Mouse (Mus musculus): ENCODE results near the gene Gcnt1. TPM values are rescaled to one million over a fixed set of nuclear protein-coding genes. Genes with fewer than 3 reads are reported as not detected.

Gcnt1 gene
- polyA plus RNA-seq, 1 experiment: 4.6 TPM

DNA sequence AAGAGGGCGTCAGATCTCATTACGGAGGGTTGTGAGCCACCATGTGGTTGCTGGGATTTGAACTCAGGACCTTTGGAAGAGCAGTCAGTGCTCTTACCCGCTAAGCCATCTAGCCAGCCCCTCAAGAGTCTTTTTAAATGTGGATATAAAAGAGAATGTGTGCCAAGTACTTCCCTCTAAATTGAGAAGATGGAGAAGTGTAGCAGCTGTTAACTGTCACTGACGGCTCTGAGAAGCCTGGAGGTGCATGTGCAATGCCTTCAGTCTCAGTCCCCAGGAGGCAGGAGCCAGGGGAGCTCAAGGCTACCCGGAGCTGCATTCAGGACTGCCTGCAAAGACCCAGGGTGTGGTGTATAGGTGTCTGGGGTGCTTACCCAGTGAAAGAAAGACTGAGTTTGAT is 25.3 kb upstream of the Gcnt1 start:
- H3K4me1 ChIP-seq (ENCODE audit: control insufficient read depth, insufficient read depth, low read length): no peaks in the 10 kb centered on the region; the same call in 1 of the 2 replicates
- TF ChIP-seq POLR2A (IDR thresholded peaks at IDR 0.05; ENCODE audit: low read depth, low read length): no peak
- no peak for TF ChIP-seq CTCF (IDR thresholded peaks at IDR 0.05; ENCODE audit: borderline replicate concordance, insufficient read depth, low read length)
- H3K4me3 ChIP-seq (ENCODE audit: insufficient read depth, low read length): no peak overlapping the region
- no peak overlapping the region for H3K27ac ChIP-seq (ENCODE audit: insufficient read depth, low read length)

DNA sequence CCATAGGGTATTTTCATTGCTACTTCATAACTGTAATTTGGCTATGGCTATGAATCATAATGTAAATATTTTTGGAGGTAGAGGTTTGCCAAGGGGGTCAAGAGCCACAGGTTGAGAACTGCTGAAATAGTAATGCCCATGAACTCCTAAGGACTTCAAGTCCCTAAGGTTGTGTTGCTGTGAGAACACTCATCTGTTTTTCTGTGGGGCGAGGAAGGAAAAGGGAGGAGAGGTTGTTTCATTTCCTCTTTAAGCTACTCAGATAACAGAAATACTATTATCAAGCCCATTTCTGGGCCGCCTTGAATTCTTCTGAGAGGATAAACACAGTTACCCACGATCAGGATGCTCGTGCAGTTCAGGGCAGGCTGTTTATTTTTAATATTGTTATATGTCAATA is 24.2 kb upstream of the Gcnt1 start:
- Histone ChIP-seq H3K4me1 (ENCODE audit: control insufficient read depth, insufficient read depth, low read length) (no peaks in the 10 kb centered on the region; the same call in 1 of the 2 replicates), H3K4me3 (ENCODE audit: insufficient read depth, low read length) (no peak overlapping the region), H3K27ac (ENCODE audit: insufficient read depth, low read length) (no peak overlapping the region)
- TF ChIP-seq POLR2A (IDR thresholded peaks at IDR 0.05; ENCODE audit: low read depth, low read length): no peak
- no peak for TF ChIP-seq CTCF (IDR thresholded peaks at IDR 0.05; ENCODE audit: borderline replicate concordance, insufficient read depth, low read length)

DNA sequence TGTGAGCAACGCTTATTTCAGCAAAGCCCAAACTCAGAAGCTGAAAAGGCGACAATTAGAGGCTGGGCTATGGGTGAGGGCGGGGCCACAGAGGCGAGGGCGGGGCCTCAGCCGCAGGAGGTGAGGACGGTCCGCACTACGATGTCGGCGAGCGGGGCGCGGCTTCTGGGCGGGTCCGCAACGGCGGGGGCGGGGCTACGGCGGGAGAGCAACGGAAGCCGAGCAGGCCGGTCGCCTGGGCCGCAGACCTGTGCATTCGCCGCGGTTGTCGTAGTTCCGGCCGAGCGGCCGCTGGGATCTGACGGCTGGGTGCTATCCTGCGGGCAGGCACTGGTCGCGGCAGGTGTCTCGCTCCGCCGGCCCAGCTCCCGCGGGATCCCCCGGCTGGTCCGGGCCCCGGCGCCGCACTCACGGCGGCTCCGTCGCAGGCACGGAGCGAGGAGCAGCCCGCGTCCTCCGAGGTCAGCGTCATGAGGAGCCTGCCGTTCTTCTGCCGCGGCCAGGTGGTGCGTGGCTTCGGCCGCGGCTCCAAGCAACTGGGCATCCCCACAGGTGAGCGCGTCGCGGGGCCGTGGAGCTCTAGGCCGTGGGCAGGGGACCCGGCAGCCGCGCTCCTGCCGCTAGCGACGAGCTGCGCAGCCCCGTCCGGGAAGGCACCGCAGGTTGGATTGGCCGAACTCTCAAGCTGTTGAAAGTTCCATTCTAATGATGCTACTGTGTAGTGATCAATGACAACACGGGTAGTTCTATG is 21.4 kb upstream of the Gcnt1 start, which contains the start of gene Rfk:
Rfk (plus strand) TSS at position 203 of the 751 bp plus-strand sequence.
- Histone ChIP-seq H3K27ac (ENCODE audit: insufficient read depth, low read length) (0 out of 2 replicates have a peak within 1 kb of the TSS, but pooled peaks have one; percentile 7), H3K4me3 (ENCODE audit: insufficient read depth, low read length) (peak within 1 kb of the TSS; percentile 96), H3K4me1 (ENCODE audit: control insufficient read depth, insufficient read depth, low read length) (no peaks in the 10 kb centered on the region; the same call in 1 of the 2 replicates)
- TF ChIP-seq CTCF (IDR thresholded peaks at IDR 0.05; ENCODE audit: borderline replicate concordance, insufficient read depth, low read length) (no peak), POLR2A (IDR thresholded peaks at IDR 0.05; ENCODE audit: low read depth, low read length) (peak; percentile 89)

DNA sequence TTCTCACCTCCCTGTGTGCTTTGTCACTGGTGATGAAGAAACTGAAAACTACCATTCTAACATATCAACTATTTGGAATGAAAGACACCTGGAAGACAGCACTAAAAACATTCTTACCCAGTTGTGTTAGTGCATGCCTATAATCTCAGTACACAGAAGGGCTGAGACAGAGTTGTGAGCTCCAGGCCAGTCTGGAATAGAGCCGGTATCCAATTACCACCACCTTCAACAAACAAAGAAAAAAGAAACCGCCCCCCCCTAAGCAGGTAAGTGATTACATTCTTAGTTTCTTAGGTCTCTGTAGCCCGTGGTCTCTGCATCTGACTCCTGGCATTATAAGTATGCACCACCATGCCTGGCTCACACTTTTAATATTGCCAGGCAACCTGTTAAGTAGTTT is 20.2 kb upstream of the Gcnt1 start:
- no peak overlapping the region for H3K4me3 ChIP-seq (ENCODE audit: insufficient read depth, low read length)
- TF ChIP-seq CTCF (IDR thresholded peaks at IDR 0.05; ENCODE audit: borderline replicate concordance, insufficient read depth, low read length) (no peak), POLR2A (IDR thresholded peaks at IDR 0.05; ENCODE audit: low read depth, low read length) (no peak)

DNA sequence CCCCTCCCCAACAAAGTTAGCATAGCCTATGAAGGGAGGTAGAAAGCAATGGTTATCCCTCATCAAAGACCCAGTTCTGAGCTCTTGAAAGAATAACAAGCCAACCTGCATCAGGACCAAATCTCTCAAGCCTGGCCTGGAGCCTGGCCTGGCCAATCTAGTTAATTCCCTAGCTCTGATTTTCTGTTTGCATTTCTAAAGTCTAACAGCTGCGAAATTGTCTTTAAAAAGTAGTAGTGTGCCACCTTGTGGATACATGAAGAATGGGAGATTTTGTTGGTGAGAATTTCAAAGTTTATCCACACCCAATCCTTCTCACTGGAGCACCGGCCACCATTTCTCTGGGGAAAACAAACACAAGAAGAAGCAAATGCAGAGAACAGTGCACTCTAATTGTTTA is 15.8 kb upstream of the Gcnt1 start:
- H3K27ac ChIP-seq (ENCODE audit: insufficient read depth, low read length): no peak overlapping the region
- no peak overlapping the region for H3K4me3 ChIP-seq (ENCODE audit: insufficient read depth, low read length)
- TF ChIP-seq CTCF (IDR thresholded peaks at IDR 0.05; ENCODE audit: borderline replicate concordance, insufficient read depth, low read length): no peak
- no peak for TF ChIP-seq POLR2A (IDR thresholded peaks at IDR 0.05; ENCODE audit: low read depth, low read length)
- H3K4me1 ChIP-seq (ENCODE audit: control insufficient read depth, insufficient read depth, low read length): no peaks in the 10 kb centered on the region

More for the DNA sequence above, 20.2 kb upstream of the Gcnt1 start:
- no peaks in the 10 kb centered on the region; the same call in 1 of the 2 replicates for H3K4me1 ChIP-seq (ENCODE audit: control insufficient read depth, insufficient read depth, low read length)
- H3K27ac ChIP-seq (ENCODE audit: insufficient read depth, low read length): no peak overlapping the region

DNA sequence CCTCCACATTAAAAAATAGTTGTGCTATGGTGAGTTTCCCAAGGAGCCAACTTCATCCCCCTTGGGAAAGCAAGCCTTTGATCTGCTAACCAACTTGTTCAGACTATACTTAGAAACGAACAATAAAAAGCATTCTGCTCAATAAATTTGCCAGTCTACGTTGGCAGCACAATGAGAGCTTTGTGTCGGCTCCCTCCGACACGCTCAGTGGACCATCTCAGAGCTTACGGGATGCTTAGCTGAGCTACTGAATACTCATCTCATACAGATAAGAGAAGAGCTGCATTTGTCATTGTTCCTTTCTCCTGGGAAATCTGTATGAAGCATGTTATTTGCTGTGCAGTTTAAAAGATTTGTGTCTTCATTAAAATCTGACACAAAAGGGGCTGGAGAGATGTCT is 13.8 kb upstream of the Gcnt1 start:
- Histone ChIP-seq H3K27ac (ENCODE audit: insufficient read depth, low read length) (no peak overlapping the region), H3K4me1 (ENCODE audit: control insufficient read depth, insufficient read depth, low read length) (no peaks in the 10 kb centered on the region), H3K4me3 (ENCODE audit: insufficient read depth, low read length) (no peak overlapping the region)
- TF ChIP-seq CTCF (IDR thresholded peaks at IDR 0.05; ENCODE audit: borderline replicate concordance, insufficient read depth, low read length) (no peak), POLR2A (IDR thresholded peaks at IDR 0.05; ENCODE audit: low read depth, low read length) (no peak)

DNA sequence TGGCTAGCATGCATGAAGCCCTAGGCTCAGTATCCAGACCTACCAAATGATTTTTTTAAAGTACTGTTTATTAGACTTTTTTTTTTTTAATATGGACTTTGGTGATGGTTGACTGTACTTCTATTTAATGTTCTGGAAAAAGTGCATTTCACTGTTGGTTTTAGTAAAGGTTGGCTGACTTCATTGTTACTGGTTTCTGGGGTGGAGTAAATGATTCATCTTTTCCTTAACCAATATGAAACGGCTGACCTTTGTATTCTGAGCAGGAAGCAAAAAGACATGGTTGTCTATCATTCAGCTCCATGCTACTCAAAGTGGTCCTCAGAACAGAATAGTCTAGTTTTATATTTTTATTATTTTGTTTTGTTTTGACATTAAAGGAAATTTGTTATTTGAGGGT is 12.8 kb upstream of the Gcnt1 start:
- no peaks in the 10 kb centered on the region for H3K4me1 ChIP-seq (ENCODE audit: control insufficient read depth, insufficient read depth, low read length)
- TF ChIP-seq CTCF (IDR thresholded peaks at IDR 0.05; ENCODE audit: borderline replicate concordance, insufficient read depth, low read length) (no peak), POLR2A (IDR thresholded peaks at IDR 0.05; ENCODE audit: low read depth, low read length) (no peak)
- H3K4me3 ChIP-seq (ENCODE audit: insufficient read depth, low read length): no peak overlapping the region

DNA sequence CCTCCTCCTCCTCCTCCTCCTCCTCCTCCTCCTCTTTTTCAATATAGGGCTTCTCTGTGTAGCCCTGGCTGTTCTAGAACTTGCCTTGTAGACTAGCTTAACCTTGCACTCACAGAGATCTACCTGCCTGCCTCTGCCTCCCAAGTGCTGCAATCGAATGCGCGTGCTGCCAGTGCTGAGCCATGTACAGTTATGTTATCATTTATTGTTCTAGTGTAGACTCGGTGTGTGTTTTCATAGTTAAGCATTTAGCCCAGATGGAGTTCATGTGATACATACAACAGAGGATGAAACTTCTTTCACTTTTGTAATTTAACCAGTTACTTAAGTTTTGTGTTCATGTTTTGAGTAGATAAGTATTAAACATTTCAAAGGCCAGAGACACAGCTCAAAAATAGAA is 12.4 kb upstream of the Gcnt1 start:
- TF ChIP-seq CTCF (IDR thresholded peaks at IDR 0.05; ENCODE audit: borderline replicate concordance, insufficient read depth, low read length): no peak
- TF ChIP-seq POLR2A (IDR thresholded peaks at IDR 0.05; ENCODE audit: low read depth, low read length): no peak

More for the DNA sequence above, 12.8 kb upstream of the Gcnt1 start:
- H3K27ac ChIP-seq (ENCODE audit: insufficient read depth, low read length): no peak overlapping the region

DNA sequence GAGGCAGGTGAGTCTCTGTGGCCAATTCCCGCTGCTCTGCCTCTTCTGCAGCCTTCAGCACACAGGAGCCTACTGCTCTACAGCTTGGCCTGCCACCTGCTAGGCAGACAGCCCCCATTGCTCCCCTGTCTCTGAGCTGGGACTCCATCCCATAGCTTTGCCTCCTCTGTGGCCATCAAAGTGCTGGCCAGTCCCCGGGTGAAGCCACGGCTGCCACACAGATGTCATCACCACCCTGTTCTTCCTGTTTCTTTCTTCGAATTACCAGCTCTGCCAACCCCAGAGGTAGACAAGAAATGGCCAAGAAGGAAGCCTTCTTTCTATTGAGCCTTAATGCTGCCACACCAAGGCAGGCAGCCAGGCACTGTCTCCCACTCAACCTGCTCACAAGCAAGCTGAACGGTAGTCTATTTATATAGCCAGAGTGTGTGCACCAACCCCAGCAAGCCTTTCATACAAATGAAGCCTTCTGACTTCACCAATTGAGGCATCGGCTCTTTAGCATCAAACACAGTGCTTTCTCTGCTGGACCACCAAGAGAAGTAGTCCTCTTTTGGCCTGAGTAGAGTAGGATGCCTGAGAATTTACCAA is 10.3 kb upstream of the Gcnt1 start:
- Histone ChIP-seq H3K4me3 (ENCODE audit: insufficient read depth, low read length) (no peak overlapping the region), H3K4me1 (ENCODE audit: control insufficient read depth, insufficient read depth, low read length) (no peaks in the 10 kb centered on the region), H3K27ac (ENCODE audit: insufficient read depth, low read length) (no peak overlapping the region)
- TF ChIP-seq POLR2A (IDR thresholded peaks at IDR 0.05; ENCODE audit: low read depth, low read length) (no peak), CTCF (IDR thresholded peaks at IDR 0.05; ENCODE audit: borderline replicate concordance, insufficient read depth, low read length) (no peak)

More for the DNA sequence above, 12.4 kb upstream of the Gcnt1 start:
- no peak overlapping the region for H3K27ac ChIP-seq (ENCODE audit: insufficient read depth, low read length)
- H3K4me3 ChIP-seq (ENCODE audit: insufficient read depth, low read length): no peak overlapping the region
- no peaks in the 10 kb centered on the region for H3K4me1 ChIP-seq (ENCODE audit: control insufficient read depth, insufficient read depth, low read length)

DNA sequence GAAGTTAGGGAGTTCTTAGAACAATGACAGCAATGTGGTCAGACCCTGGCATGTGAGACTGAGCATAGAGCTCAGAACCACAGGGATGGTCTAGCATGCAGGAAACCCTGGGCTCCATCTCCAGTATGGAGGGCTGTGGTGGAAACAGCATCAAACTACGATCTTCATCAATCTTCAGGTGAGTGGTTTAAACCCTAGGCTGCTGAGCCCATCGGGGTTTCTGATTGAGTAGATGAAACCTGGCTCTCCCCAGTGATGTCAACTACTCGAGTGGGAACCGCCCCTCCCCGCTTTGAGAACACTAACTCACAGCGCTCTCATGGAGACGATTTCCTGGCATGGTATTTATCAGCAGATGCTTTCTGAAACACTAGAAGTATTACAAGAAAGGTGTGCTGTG is 7.9 kb upstream of the Gcnt1 start:
- no peak overlapping the region for H3K27ac ChIP-seq (ENCODE audit: insufficient read depth, low read length)
- no peak overlapping the region for H3K4me3 ChIP-seq (ENCODE audit: insufficient read depth, low read length)
- H3K4me1 ChIP-seq (ENCODE audit: control insufficient read depth, insufficient read depth, low read length): no peaks in the 10 kb centered on the region
- TF ChIP-seq POLR2A (IDR thresholded peaks at IDR 0.05; ENCODE audit: low read depth, low read length) (no peak), CTCF (IDR thresholded peaks at IDR 0.05; ENCODE audit: borderline replicate concordance, insufficient read depth, low read length) (no peak)
